Mouse (Mus musculus): ENCODE results near the gene Immp2l.

DNA sequence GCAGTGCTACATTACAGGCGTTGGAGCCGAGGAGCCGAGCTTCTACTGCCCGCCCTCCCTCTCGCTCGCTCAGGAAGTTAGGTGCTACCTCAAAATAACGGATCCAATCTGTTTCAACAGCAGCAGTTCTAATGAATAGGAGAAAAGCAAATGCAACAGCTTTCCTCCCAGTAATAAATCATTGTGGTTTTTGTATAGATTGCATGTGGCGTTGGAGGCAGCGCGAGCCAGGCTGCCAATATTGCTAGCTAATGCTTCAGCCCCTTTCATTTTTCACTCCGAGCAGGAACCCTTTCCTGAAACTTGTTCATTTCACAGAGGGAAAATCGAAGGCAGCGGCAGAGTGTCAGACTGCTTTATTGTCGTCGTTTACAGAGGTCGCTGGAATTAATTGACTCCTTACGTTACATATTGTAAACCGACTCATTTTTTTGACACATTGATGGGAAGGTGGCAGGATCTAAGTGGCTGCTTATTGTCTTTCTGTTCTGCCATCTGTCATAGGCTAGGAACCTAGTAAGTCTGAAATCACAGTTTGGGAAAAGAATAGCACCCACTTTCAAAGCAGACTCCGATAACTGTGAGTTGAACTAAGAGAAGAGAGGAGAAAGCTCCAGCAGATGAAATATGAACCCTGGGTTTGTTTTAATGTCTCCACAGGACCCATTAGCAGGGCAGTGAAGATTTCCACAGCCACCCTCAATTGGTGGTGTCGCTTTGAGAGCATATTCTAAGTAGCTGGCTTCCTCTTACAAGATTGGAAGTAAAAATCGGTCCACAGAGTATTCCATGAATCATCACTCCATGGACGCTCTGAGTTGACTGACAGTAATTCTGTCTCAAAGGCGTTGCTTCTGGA is 459.9 kb downstream of the Immp2l start:
- TF ChIP-seq CTCF (IDR thresholded peaks at IDR 0.05) (no peak), EP300 (IDR thresholded peaks at IDR 0.05; ENCODE audit: insufficient read depth, low read depth, low read length) (no peak)

Measured in heart, adult 2 months (tissue).